Mouse (Mus musculus) bone marrow macrophage, adult 2 months (primary cell): Measurements from ENCODE around the gene Grip1.

Source experiments
- CTCF ChIP-seq: IDR thresholded peaks from 2 replicates; pipeline ENCODE4 v1.5.1; 2012; ENCODE audit warnings: low read depth, mild to moderate bottlenecking, low read length, moderate library complexity
- POLR2A ChIP-seq: IDR thresholded peaks from 2 replicates; pipeline ENCODE4 v1.6.1; 2012; ENCODE audit warnings: mild to moderate bottlenecking, low read depth, low read length, borderline replicate concordance

GRCm38 (mm10) chr10:119437319-119437718 lies 16.3 kb upstream of the Grip1 start:
- TF ChIP-seq POLR2A (no peak), CTCF (no peak)
